Mouse (Mus musculus) small intestine, adult 2 months (tissue): Measurements from ENCODE around the gene Rbbp8nl.

Source experiments
- CTCF ChIP-seq: fragments of 200-500 bp; IDR thresholded peaks from 2 replicates; pipeline ENCODE4 v1.5.1; 2012; ENCODE audit warnings: low read depth, mild to moderate bottlenecking, control low read depth, inconsistent platforms, low read length, moderate library complexity, mixed read lengths; ENCODE audit not compliant: insufficient replicate concordance, insufficient read length; ENCODE audit errors: extremely low read depth
- POLR2A ChIP-seq: fragments of 200-500 bp; IDR thresholded peaks from 2 replicates; pipeline ENCODE4 v1.6.1; 2012; ENCODE audit warnings: low read depth, mild to moderate bottlenecking, control low read depth, inconsistent platforms, low read length, moderate library complexity

DNA sequence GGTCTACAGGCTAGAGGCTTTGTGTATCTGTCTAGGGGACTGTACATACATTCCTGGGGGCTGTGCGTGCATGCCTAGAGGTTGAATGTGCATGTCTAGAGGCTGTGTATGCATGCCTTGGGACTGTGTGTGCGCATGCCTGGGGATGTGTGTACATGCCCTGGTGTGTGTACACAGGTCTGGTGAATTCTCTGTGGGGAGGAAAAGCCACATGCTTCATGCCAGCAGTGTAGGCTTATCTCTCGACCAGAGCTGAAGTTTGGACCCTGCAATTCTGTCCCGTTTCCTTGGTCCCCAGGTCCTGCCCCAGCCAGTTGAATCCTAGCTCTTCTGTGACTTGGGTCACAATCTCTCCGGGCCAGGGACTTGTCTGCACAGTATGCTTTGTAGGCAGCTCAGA, 1.9 kb upstream of the Rbbp8nl start:
- no peak for TF ChIP-seq CTCF
- TF ChIP-seq POLR2A: no peak
